7 mouse cellular contexts compared by ENCODE assay signal in genomic region chr11:68555918-68556584, GRCm38 (mm10). TPM values are rescaled to one million over a fixed set of nuclear protein-coding genes. Genes with fewer than 3 reads are reported as not detected.
DNase-seq lines count a peak whose midpoint lies in the region; ATAC-seq and TF ChIP-seq lines count a peak whose summit lies in the region.

TSS of gene Mfsd6l (plus strand) at chr11:68556186.

- peak; percentile 64 for TF ChIP-seq CTCF in cerebellum, adult 2 months (IDR thresholded peaks at IDR 0.05; ENCODE audit: borderline replicate concordance, insufficient read depth, low read depth, low read length)
- peak; percentile 82 for TF ChIP-seq CTCF in lung, postnatal 0 days (IDR thresholded peaks at IDR 0.05)

- DNase-seq in cerebellum, adult 2 months = peak; percentile 31 to 48
- peak; percentile 24 for DNase-seq in embryonic facial prominence, embryonic 11.5 days (ENCODE audit: low spot score)
- DNase-seq in kidney, adult 8-10 months = peak; percentile 83 to 86
- peak; percentile 89 for DNase-seq in lung, postnatal 0 days (ENCODE audit: low spot score)
- DNase-seq in testis, postnatal 14 days (ENCODE audit: low spot score) = peak; percentile 41
- no peak for DNase-seq in layer of hippocampus, adult 11-12 months (ENCODE audit: low spot score)
- DNase-seq in gastrocnemius, postnatal 10 days = no peak

- no peaks in the 10 kb centered on the region for H3K36me3 ChIP-seq in embryonic facial prominence, embryonic 11.5 days (replicated peaks; ENCODE audit: control insufficient read depth, insufficient read depth, low read depth, low read length)
- no peaks in the 10 kb centered on the region for H3K36me3 ChIP-seq in lung, postnatal 0 days (ENCODE audit: insufficient read depth, low read length)

- no peaks in the 10 kb centered on the region for H3K27me3 ChIP-seq in cerebellum, adult 2 months (ENCODE audit: control insufficient read depth, insufficient read depth, low read length)
- peaks cover 7% of the 10 kb centered on the region; the same call in 1 of the 2 replicates for H3K27me3 ChIP-seq in embryonic facial prominence, embryonic 11.5 days (ENCODE audit: control insufficient read depth, insufficient read depth, low read length)
- H3K27me3 ChIP-seq in lung, postnatal 0 days (replicated peaks; ENCODE audit: insufficient read depth, low read length) = no peaks in the 10 kb centered on the region

- WGBS in cerebellum, adult 2 months = 10% methylated on average over 37 of the region's 37 CpGs
- WGBS in embryonic facial prominence, embryonic 11.5 days = 9% methylated on average over 37 of the region's 37 CpGs
- 10% methylated on average over 37 of the region's 37 CpGs for WGBS in lung, postnatal 0 days

- no peak within 1 kb of the TSS for H3K9ac ChIP-seq in embryonic facial prominence, embryonic 11.5 days (replicated peaks; ENCODE audit: low read length)
- H3K9ac ChIP-seq in lung, postnatal 0 days (replicated peaks; ENCODE audit: low read depth) = peak within 1 kb of the TSS; percentile 36

- peak within 1 kb of the TSS; percentile 23 for H3K4me3 ChIP-seq in cerebellum, adult 2 months (replicated peaks; ENCODE audit: insufficient read depth, low read depth, low read length)
- H3K4me3 ChIP-seq in embryonic facial prominence, embryonic 11.5 days (ENCODE audit: low read depth, low read length) = peak within 1 kb of the TSS; percentile 8; the same call in 1 of the 2 replicates
- H3K4me3 ChIP-seq in lung, postnatal 0 days (ENCODE audit: low read depth, low read length) = peak within 1 kb of the TSS; percentile 39

- TF ChIP-seq EP300 in lung, postnatal 0 days (IDR thresholded peaks at IDR 0.05) = no peak

- H3K4me1 ChIP-seq in cerebellum, adult 2 months (ENCODE audit: control insufficient read depth, insufficient read depth, low read length) = peaks cover 7% of the 10 kb centered on the region
- H3K4me1 ChIP-seq in embryonic facial prominence, embryonic 11.5 days (ENCODE audit: control insufficient read depth, insufficient read depth, low read length) = no peaks in the 10 kb centered on the region; the same call in 1 of the 2 replicates
- H3K4me1 ChIP-seq in lung, postnatal 0 days (ENCODE audit: insufficient read depth, low read depth, low read length) = no peaks in the 10 kb centered on the region

- no peak for TF ChIP-seq POLR2A in cerebellum, adult 2 months (IDR thresholded peaks at IDR 0.05; ENCODE audit: borderline replicate concordance, insufficient read depth, low read length)

- H3K4me2 ChIP-seq in embryonic facial prominence, embryonic 11.5 days (ENCODE audit: low read depth, low read length) = peak within 1 kb of the TSS; percentile 32
- peak within 1 kb of the TSS; percentile 56 for H3K4me2 ChIP-seq in lung, postnatal 0 days (replicated peaks; ENCODE audit: low read depth, low read length)

- ATAC-seq in embryonic facial prominence, embryonic 11.5 days (replicated peaks; ENCODE audit: insufficient number of reproducible peaks, low FRiP score, low TSS enrichment, low read depth) = no peak
- ATAC-seq in lung, postnatal 0 days = peak; percentile 90

- H3K9me3 ChIP-seq in embryonic facial prominence, embryonic 11.5 days (replicated peaks; ENCODE audit: control insufficient read depth, low read length) = no peaks in the 10 kb centered on the region
- no peaks in the 10 kb centered on the region for H3K9me3 ChIP-seq in lung, postnatal 0 days (ENCODE audit: low read length)

- H3K27ac ChIP-seq in cerebellum, adult 2 months (ENCODE audit: insufficient read depth, low read length) = no peak within 1 kb of the TSS
- no peak within 1 kb of the TSS for H3K27ac ChIP-seq in embryonic facial prominence, embryonic 11.5 days (replicated peaks; ENCODE audit: low read depth, low read length)
- peak within 1 kb of the TSS; percentile 54; the same call in 1 of the 2 replicates for H3K27ac ChIP-seq in lung, postnatal 0 days (ENCODE audit: low read length)

RNA-seq across cellular contexts. Expression of gene Mfsd6l, which starts in this region (rescaled TPM):
- 0.05 TPM in 2 replicates for polyA plus RNA-seq in cerebellum, adult 2 months (2012; rRNA removed)
- polyA plus RNA-seq in embryonic facial prominence, embryonic 11.5 days (2014; fragmentation: Nextera tagmentation; extraction: Ambion mirVana) = 0.20 and 0.27 TPM in 2 replicates
- polyA plus RNA-seq in lung, postnatal 0 days (2015; fragmentation: Nextera tagmentation; extraction: Ambion mirVana) = 5.8 and 6.3 TPM in 2 replicates
- total RNA-seq in gastrocnemius, postnatal 10 days (2021) = under 1 TPM; 0.14 to 0.20 TPM

Comparison
In these comparisons a context has a peak if more than half of its experiments do, and no peak if none do; other contexts are left out.
1. Peak in DNase-seq and H3K4me3 ChIP-seq in cerebellum, adult 2 months; RNA of the gene not detected or under 1 TPM.
2. Peak in DNase-seq, H3K4me3 ChIP-seq and H3K4me2 ChIP-seq in embryonic facial prominence, embryonic 11.5 days; RNA of the gene not detected or under 1 TPM.
3. DNase-seq: peak in kidney, adult 8-10 months (2 of 2), lung, postnatal 0 days (single experiment) and testis, postnatal 14 days (single experiment); none in layer of hippocampus, adult 11-12 months (single experiment) and gastrocnemius, postnatal 10 days (single experiment).
4. Peak in every context shown above with its lines, with median percentiles within 50 percentile points of each other: H3K4me3 ChIP-seq.